In genomic region chr9:75846010-75846409, GRCm38 (mm10) we compare ENCODE assay signal across 22 mouse cellular contexts.
A peak's percentile ranks its signal among the peaks of the same experiment; 100 is the strongest.
DNase-seq lines count a peak whose midpoint lies in the region; ATAC-seq and TF ChIP-seq lines count a peak whose summit lies in the region.
"Had no signal": no experiment of that assay in that cellular context is flagged by ENCODE, and none has a peak within 500 bp of the region (broad histone marks: within the 10 kb centered on the region; RNA-seq: fewer than 3 reads in every experiment).

No protein-coding gene starts in this region.

- no peak overlapping the region for H3K9ac ChIP-seq in kidney, embryonic 15.5 days
- H3K9ac ChIP-seq: embryonic facial prominence, embryonic 13.5 days; forebrain, embryonic 13.5 days; forebrain, postnatal 0 days; hindbrain, embryonic 14.5 days had no signal

- TF ChIP-seq CTCF in Patski (IDR thresholded peaks at IDR 0.05): no peak

- in situ Hi-C loops in Patski (cut with MboI; ENCODE audit: low pct_unique_long_range_greater_than_20kb): no loop called here

- CTCF ChIA-PET in Patski (lab: Charles Lee): interaction anchor here (0.9 to 1.0 kb wide), 2 partner anchors 11 to 22 kb away, joined by 3 read pairs; no protein-coding TSS in a partner anchor

- no peak overlapping the region for H3K27ac ChIP-seq in kidney, embryonic 15.5 days
- H3K27ac ChIP-seq: embryonic facial prominence, embryonic 13.5 days; forebrain, embryonic 13.5 days; heart, embryonic 10.5 days; hindbrain, embryonic 14.5 days had no signal

- DNase-seq in kidney, adult 18-20 months: peak; percentile 41
- DNase-seq in Patski (ENCODE audit: low read depth, low spot score): no peak
- DNase-seq in kidney, adult 9 months: peak; percentile 82
- peak; percentile 50 to 78 for DNase-seq in kidney, postnatal 25 days
- no peak for DNase-seq in spleen, adult 12 weeks (ENCODE audit: low spot score)
- DNase-seq in layer of hippocampus, postnatal 36 days: no peak
- DNase-seq in lung, postnatal 10 days: no peak
- DNase-seq: adrenal gland, adult 8-10 months; adrenal gland, postnatal 36 days; cerebellum, adult 11 months; cerebellum, adult 8-10 months; cerebellum, postnatal 14 days; forebrain, postnatal 0 days; gastrocnemius, postnatal 36 days; heart, adult 18-20 months; heart, postnatal 14 days had no signal

- H3K4me2 ChIP-seq in kidney, embryonic 15.5 days: no peak overlapping the region
- H3K4me2 ChIP-seq: embryonic facial prominence, embryonic 13.5 days; forebrain, embryonic 13.5 days; hindbrain, embryonic 14.5 days had no signal

- H3K4me1 ChIP-seq in kidney, embryonic 15.5 days: no peaks in the 10 kb centered on the region
- H3K4me1 ChIP-seq: forebrain, embryonic 13.5 days; heart, embryonic 10.5 days had no signal

- no peaks in the 10 kb centered on the region for H3K27me3 ChIP-seq in kidney, embryonic 15.5 days
- no peaks in the 10 kb centered on the region for H3K27me3 ChIP-seq in Patski
- H3K27me3 ChIP-seq: CH12.LX; embryonic facial prominence, embryonic 13.5 days; forebrain, embryonic 13.5 days had no signal

- H3K36me3 ChIP-seq in kidney, embryonic 15.5 days: no peaks in the 10 kb centered on the region
- H3K36me3 ChIP-seq: embryonic facial prominence, embryonic 13.5 days had no signal

- H3K4me3 ChIP-seq in kidney, embryonic 15.5 days (replicated peaks): no peak overlapping the region
- H3K4me3 ChIP-seq: embryonic facial prominence, embryonic 13.5 days; forebrain, embryonic 13.5 days; heart, embryonic 10.5 days had no signal

- ATAC-seq in kidney, embryonic 15.5 days (replicated peaks; ENCODE audit: low FRiP score): no peak
- peak; percentile 31 for ATAC-seq in Patski
- ATAC-seq: forebrain, embryonic 13.5 days; forebrain, postnatal 0 days had no signal

- POLR2A ChIA-PET in Patski (lab: Charles Lee): no interaction called here

- H3K9me3 ChIP-seq in kidney, embryonic 15.5 days (replicated peaks): no peaks in the 10 kb centered on the region
- H3K9me3 ChIP-seq: embryonic facial prominence, embryonic 13.5 days; forebrain, embryonic 13.5 days; heart, embryonic 10.5 days had no signal

Comparison
In these comparisons a context has a peak if more than half of its experiments do, and no peak if none do; other contexts are left out.
1. DNase-seq: peak in kidney, adult 18-20 months (single experiment), kidney, adult 9 months (single experiment) and kidney, postnatal 25 days (2 of 2); none in Patski (single experiment), spleen, adult 12 weeks (single experiment), layer of hippocampus, postnatal 36 days (0 of 2) and lung, postnatal 10 days (single experiment).